Mouse (Mus musculus) liver, postnatal 0 days (tissue): ENCODE measurements around the gene Zcchc9.

Source experiments
- CTCF ChIP-seq: sonication (generic); IDR thresholded peaks from 2 replicates; pipeline ENCODE4 v1.5.1; 2016; ENCODE audit warnings: antibody characterized with exemption, low read depth
- EP300 ChIP-seq: IDR thresholded peaks from 2 replicates; pipeline ENCODE4 v1.6.1; 2016; ENCODE audit warnings: antibody characterized with exemption, low read depth, mild to moderate bottlenecking

DNA sequence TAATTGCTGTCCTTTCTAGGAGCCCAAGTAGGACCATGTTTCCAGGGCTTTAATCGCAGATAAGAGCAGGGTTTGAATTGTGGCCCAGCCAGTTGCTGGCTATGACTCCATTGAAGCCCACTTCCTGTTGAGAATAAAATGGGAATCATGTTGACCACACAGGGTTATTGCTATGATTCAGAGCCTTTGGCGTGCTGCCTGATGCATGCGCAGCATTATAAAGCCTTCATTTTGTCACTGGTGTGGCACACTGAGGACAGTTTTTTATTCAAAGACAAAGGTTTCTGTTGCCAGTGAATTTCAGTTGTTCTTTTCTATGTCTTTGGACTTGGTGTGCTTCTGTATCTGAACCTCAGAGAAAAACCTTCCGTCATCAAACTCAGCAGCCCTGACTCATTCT is 51.3 kb downstream of the Zcchc9 start:
- TF ChIP-seq CTCF: no peak
- TF ChIP-seq EP300: no peak
